Mouse (Mus musculus) thymus, adult 2 months (tissue): ENCODE data around the gene Kcnk3.

ENCODE experiments used
- CTCF ChIP-seq: fragments of 200-500 bp; IDR thresholded peaks from 2 replicates; pipeline ENCODE4 v1.5.1; 2012; ENCODE audit warnings: mild to moderate bottlenecking, control low read depth, low read length, moderate library complexity, borderline replicate concordance; ENCODE audit not compliant: control insufficient read depth, poor library complexity, insufficient read depth; ENCODE audit errors: extremely low read depth
- POLR2A ChIP-seq: fragments of 200-500 bp; IDR thresholded peaks from 2 replicates; pipeline ENCODE4 v1.6.1; 2012; ENCODE audit warnings: mild to moderate bottlenecking, low read length, control low read depth, moderate library complexity; ENCODE audit not compliant: control insufficient read depth, poor library complexity, insufficient read depth; ENCODE audit errors: extremely low read depth

DNA sequence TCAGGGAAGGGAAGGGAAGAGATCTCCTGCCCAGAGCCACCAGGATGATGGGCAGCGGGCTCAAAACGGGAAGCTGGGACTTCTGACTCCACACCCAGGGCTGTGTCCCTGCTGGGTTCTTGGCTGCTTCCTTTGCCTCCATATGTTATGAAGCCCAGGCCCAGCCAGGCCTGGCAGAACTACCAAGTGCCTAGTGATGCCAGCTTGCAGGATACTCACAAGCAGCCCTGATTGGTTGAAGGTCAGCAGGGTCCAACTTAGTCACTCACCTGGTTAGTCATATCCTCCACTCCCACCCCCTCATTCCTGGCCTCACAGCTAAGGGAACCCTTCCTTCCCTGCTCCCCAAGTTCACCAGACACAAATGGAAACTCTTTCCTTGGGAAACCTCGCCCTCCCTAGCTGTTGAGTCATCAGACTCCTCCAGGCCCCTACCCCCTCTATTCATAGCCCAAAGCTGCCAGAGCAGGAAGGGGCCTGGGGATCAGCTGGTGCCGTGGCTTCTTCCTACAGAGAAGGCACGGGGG lies 3.3 kb downstream of the Kcnk3 start:
- TF ChIP-seq CTCF: no peak
- TF ChIP-seq POLR2A: no peak
